ENCODE assay signal across 8 mouse cellular contexts in the genomic region with DNA sequence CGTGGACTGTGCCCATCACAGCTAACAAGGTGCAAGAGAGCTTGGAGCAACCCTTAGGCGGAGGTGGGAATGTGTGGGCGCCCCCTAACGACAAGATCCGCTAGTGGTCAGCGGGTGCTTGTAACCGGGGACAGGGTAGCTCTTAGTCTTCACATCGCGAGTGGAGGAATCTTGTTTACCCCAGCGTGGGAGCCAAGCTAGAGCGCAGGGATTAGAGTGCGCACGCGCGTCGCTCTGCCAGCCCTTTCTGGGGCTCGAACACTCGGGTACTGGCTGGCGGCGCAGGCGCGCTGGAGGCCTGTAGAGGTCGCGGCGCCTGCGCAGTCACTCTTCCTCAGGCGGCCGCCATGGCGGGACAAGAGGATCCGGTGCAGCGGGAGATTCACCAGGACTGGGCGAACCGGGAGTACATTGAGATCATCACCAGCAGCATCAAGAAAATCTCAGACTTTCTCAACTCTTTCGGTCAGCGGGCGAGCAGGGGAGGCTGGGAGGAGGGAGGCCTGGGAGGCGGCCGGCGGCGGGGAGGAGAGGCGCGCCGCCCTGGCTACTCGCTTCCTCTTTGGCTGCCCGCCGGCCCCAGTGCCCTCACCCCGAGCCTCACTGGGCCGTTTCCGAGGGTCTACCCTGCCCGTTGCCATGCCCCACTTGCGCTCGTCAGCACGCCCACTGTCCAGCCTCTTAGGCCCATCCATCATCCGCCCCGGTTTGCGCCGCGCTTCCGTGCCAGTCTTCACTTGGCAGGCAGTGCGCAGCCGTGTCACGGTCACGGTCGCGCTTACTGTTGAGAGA. TPM values are rescaled to one million over a fixed set of nuclear protein-coding genes. Genes with fewer than 3 reads are reported as not detected.
DNase-seq lines count a peak whose midpoint lies in the region; ATAC-seq lines count a peak whose summit lies in the region.

A gene (plus strand): TSS at position 341 of the 792 bp plus-strand sequence.

- H3K4me2 ChIP-seq in hindbrain, embryonic 11.5 days (replicated peaks; ENCODE audit: low read depth, low read length): peak within 1 kb of the TSS; percentile 63

- peak within 1 kb of the TSS; percentile 91 for H3K9ac ChIP-seq in hindbrain, embryonic 11.5 days (ENCODE audit: low read depth, low read length)

- peak; percentile 86 for DNase-seq in MN1 (ENCODE audit: low spot score)
- DNase-seq in cerebellum, adult 9-10 months: peak; percentile 92
- DNase-seq in frontal cortex, adult 2 months (ENCODE audit: extremely low spot score in 1 of 2, low spot score in 1 of 2): peak; percentile 82 to 94
- DNase-seq in hindbrain, embryonic 11.5 days (ENCODE audit: low spot score): peak; percentile 95
- peak; percentile 90 to 95 for DNase-seq in layer of hippocampus, postnatal 14 days (ENCODE audit: low spot score in 2 of 2)
- peak; percentile 88 for DNase-seq in lung, postnatal 14 days
- DNase-seq in retina, adult 2 months (ENCODE audit: low read depth, low spot score): peak; percentile 73
- peak; percentile 85 to 88 for DNase-seq in thymus, postnatal 36 days

- peak; percentile 93 for ATAC-seq in hindbrain, embryonic 11.5 days (ENCODE audit: low FRiP score)

- peak within 1 kb of the TSS; percentile 92 for H3K4me3 ChIP-seq in hindbrain, embryonic 11.5 days (ENCODE audit: low read depth, low read length)

- H3K4me1 ChIP-seq in hindbrain, embryonic 11.5 days (replicated peaks; ENCODE audit: control insufficient read depth, insufficient read depth, low read length): no peaks in the 10 kb centered on the region

- no peaks in the 10 kb centered on the region for H3K27me3 ChIP-seq in hindbrain, embryonic 11.5 days (ENCODE audit: control insufficient read depth, insufficient read depth, low read length)

- WGBS in hindbrain, embryonic 11.5 days: 1% methylated on average over 63 of the region's 65 CpGs

- no peaks in the 10 kb centered on the region for H3K9me3 ChIP-seq in hindbrain, embryonic 11.5 days (ENCODE audit: control insufficient read depth, low read length)

- no peaks in the 10 kb centered on the region for H3K36me3 ChIP-seq in hindbrain, embryonic 11.5 days (ENCODE audit: control insufficient read depth, insufficient read depth, low read length)

- peak within 1 kb of the TSS; percentile 74 for H3K27ac ChIP-seq in hindbrain, embryonic 11.5 days (ENCODE audit: low read depth, low read length)

RNA-seq across cellular contexts. Expression of the gene that starts here (rescaled TPM):
- polyA plus RNA-seq in frontal cortex, adult 2 months (2012; rRNA removed): 371 and 428 TPM in 2 replicates
- 221 and 224 TPM in 2 replicates for polyA plus RNA-seq in hindbrain, embryonic 11.5 days (2014; fragmentation: Nextera tagmentation; extraction: Ambion mirVana)
- total RNA-seq in layer of hippocampus, postnatal 14 days (2021): 100 to 1,000 TPM; 228 to 229 TPM

Comparison
In these comparisons a context has a peak if more than half of its experiments do, and no peak if none do; other contexts are left out.
1. Peak in every context shown above with its lines: DNase-seq, ATAC-seq, H3K4me3 ChIP-seq and H3K27ac ChIP-seq.